Mouse (Mus musculus): ENCODE measurements around the gene Acnat1.

DNA sequence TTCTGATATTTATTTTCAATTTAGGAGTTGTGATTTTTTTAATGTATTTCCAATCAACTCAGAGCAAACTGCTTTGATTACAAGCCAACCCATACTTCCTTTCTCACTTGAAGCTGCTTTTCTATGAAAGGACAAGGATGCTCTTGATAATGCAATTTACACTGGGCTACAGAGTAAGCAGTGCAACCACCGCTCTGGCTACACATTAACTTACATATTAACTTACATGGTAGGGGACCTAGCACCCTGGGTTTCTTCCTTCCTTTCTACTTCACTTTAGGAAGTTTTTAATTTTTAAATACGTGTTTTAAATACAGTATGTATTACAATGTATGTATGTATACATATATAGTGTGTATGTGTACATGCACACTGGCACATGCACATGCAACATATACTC is 35.5 kb upstream of the Acnat1 start:
- no peak for TF ChIP-seq CHD2 (IDR thresholded peaks at IDR 0.05; ENCODE audit: low read depth, low read length)
- TF ChIP-seq MAFK (IDR thresholded peaks at IDR 0.05; ENCODE audit: insufficient read depth, low read depth, low read length), result no peak
- no peak for TF ChIP-seq ZNF384 (IDR thresholded peaks at IDR 0.05; ENCODE audit: low read depth, low read length)
- no peak for TF ChIP-seq HCFC1 (IDR thresholded peaks at IDR 0.05; ENCODE audit: borderline replicate concordance, insufficient read depth, low read length)
- no peak for TF ChIP-seq ZC3H11A (IDR thresholded peaks at IDR 0.05; ENCODE audit: borderline replicate concordance, low read depth, low read length)
